Mouse (Mus musculus) hindbrain, embryonic 13.5 days (tissue): ENCODE measurements around the gene Spaca3. TPM values are rescaled to one million over a fixed set of nuclear protein-coding genes. Genes with fewer than 3 reads are reported as not detected.

Experiments
- ATAC-seq: fragments of 200-750 bp; cut with Nextera tagmentation; 2 replicates; pipeline ENCODE4 v1.8.0; 2017; ENCODE audit warnings: moderate TSS enrichment; ENCODE audit not compliant: low FRiP score
- H3K27ac ChIP-seq: fragments of 300-500 bp; sonication (generic); 2 replicates; pipeline ENCODE4 v1.5.1; 2015; ENCODE audit warnings: inconsistent platforms, mild to moderate bottlenecking, moderate library complexity
- H3K27me3 ChIP-seq: fragments of 300-500 bp; sonication (generic); 2 replicates; pipeline ENCODE4 v1.6.1; 2015; ENCODE audit warnings: mild to moderate bottlenecking, inconsistent platforms
- H3K36me3 ChIP-seq: fragments of 300-500 bp; sonication (generic); 2 replicates; pipeline ENCODE4 v1.6.1; 2015; ENCODE audit warnings: mild to moderate bottlenecking, inconsistent platforms
- H3K4me1 ChIP-seq: fragments of 300-500 bp; sonication (generic); replicated peaks from 2 replicates; pipeline ENCODE4 v1.6.1; 2015; ENCODE audit warnings: inconsistent platforms
- H3K4me2 ChIP-seq: fragments of 300-500 bp; sonication (generic); 2 replicates; pipeline ENCODE4 v1.6.1; 2015; ENCODE audit warnings: inconsistent platforms, mild to moderate bottlenecking, moderate library complexity
- H3K4me3 ChIP-seq: fragments of 300-500 bp; sonication (generic); 2 replicates; pipeline ENCODE4 v1.5.1; 2015; ENCODE audit warnings: mild to moderate bottlenecking, inconsistent platforms
- H3K9ac ChIP-seq: fragments of 300-500 bp; sonication (generic); 2 replicates; pipeline ENCODE4 v1.6.1; 2015; ENCODE audit warnings: mild to moderate bottlenecking, inconsistent platforms
- H3K9me3 ChIP-seq: fragments of 300-500 bp; sonication (generic); 2 replicates; pipeline ENCODE4 v1.6.1; 2016; ENCODE audit warnings: inconsistent platforms
- WGBS: fragments of 180-500 bp; shearing (Covaris S2); methylation state at CpG from one replicate; pipeline ENCODE4 v1.1.7; 2015; 5-methylcytosine and 5-hydroxymethylcytosine counted together
- polyA plus RNA-seq: library from polyadenylated mRNA; unstranded; fragments of >200 nt; fragmentation: Nextera tagmentation; extraction: Ambion mirVana; gene quantifications from 2 replicates; pipeline ENCODE4 v1.2.1, GENCODE M21; 2015

Gene Spaca3
- polyA plus RNA-seq, 1 experiment from 2014 or later = not detected

- no peak overlapping the region for H3K9ac ChIP-seq
- no peaks in the 10 kb centered on the region for H3K4me1 ChIP-seq
- no peaks in the 10 kb centered on the region for H3K9me3 ChIP-seq
- H3K27me3 ChIP-seq = no peaks in the 10 kb centered on the region
- H3K4me3 ChIP-seq = no peak overlapping the region
- no peak for ATAC-seq
- H3K27ac ChIP-seq = no peak overlapping the region
- H3K36me3 ChIP-seq = no peaks in the 10 kb centered on the region
- 69% methylated on average over 1 of the region's 1 CpGs for WGBS
- H3K4me2 ChIP-seq = no peak overlapping the region
Measured at GRCm38 (mm10) chr11:80838724-80839123, 19.4 kb upstream of the Spaca3 start.

GRCm38 (mm10) chr11:80843435-80843834 is 14.7 kb upstream of the Spaca3 start:
- H3K4me2 ChIP-seq = no peak overlapping the region
- no peaks in the 10 kb centered on the region for H3K36me3 ChIP-seq
- H3K9me3 ChIP-seq = no peaks in the 10 kb centered on the region
- 87% methylated on average over 2 of the region's 2 CpGs for WGBS
- no peaks in the 10 kb centered on the region for H3K27me3 ChIP-seq
- no peak for ATAC-seq
- H3K4me1 ChIP-seq = no peaks in the 10 kb centered on the region
- H3K4me3 ChIP-seq = no peak overlapping the region
- H3K27ac ChIP-seq = no peak overlapping the region
- no peak overlapping the region for H3K9ac ChIP-seq

- Histone ChIP-seq H3K9me3 (no peaks in the 10 kb centered on the region), H3K27ac (no peak overlapping the region), H3K4me2 (no peak overlapping the region), H3K36me3 (no peaks in the 10 kb centered on the region), H3K4me3 (no peak overlapping the region), H3K27me3 (no peaks in the 10 kb centered on the region), H3K4me1 (no peaks in the 10 kb centered on the region), H3K9ac (no peak overlapping the region)
- ATAC-seq = no peak
- WGBS = 63% methylated on average over 7 of the region's 7 CpGs
Measured at GRCm38 (mm10) chr11:80845486-80845885, 12.7 kb upstream of the Spaca3 start.

- H3K4me1 ChIP-seq = no peaks in the 10 kb centered on the region
- no peaks in the 10 kb centered on the region for H3K9me3 ChIP-seq
- ATAC-seq = no peak
- no peak overlapping the region for H3K27ac ChIP-seq
- no peak overlapping the region for H3K9ac ChIP-seq
- WGBS = 58% methylated on average over 3 of the region's 3 CpGs
- H3K36me3 ChIP-seq = no peaks in the 10 kb centered on the region
- no peak overlapping the region for H3K4me2 ChIP-seq
- H3K4me3 ChIP-seq = no peak overlapping the region
- H3K27me3 ChIP-seq = no peaks in the 10 kb centered on the region
Measured at GRCm38 (mm10) chr11:80846115-80846514, 12.1 kb upstream of the Spaca3 start.

- H3K4me1 ChIP-seq = peaks cover 7% of the 10 kb centered on the region
- no peaks in the 10 kb centered on the region for H3K9me3 ChIP-seq
- WGBS = 40% methylated on average over 5 of the region's 5 CpGs
- H3K36me3 ChIP-seq = no peaks in the 10 kb centered on the region
- no peak for ATAC-seq
- no peaks in the 10 kb centered on the region for H3K27me3 ChIP-seq
- no peak overlapping the region for H3K4me3 ChIP-seq
- H3K4me2 ChIP-seq = no peak overlapping the region
- no peak overlapping the region for H3K27ac ChIP-seq
- H3K9ac ChIP-seq = no peak overlapping the region
Measured at GRCm38 (mm10) chr11:80848131-80848530, 10.0 kb upstream of the Spaca3 start.

GRCm38 (mm10) chr11:80851859-80852258 is 6.3 kb upstream of the Spaca3 start:
- H3K4me2 ChIP-seq = no peak overlapping the region
- H3K27me3 ChIP-seq = no peaks in the 10 kb centered on the region
- no peaks in the 10 kb centered on the region for H3K9me3 ChIP-seq
- H3K4me1 ChIP-seq = peaks cover 11% of the 10 kb centered on the region
- no peak overlapping the region for H3K9ac ChIP-seq
- 51% methylated on average over 5 of the region's 5 CpGs for WGBS
- ATAC-seq = no peak
- no peak overlapping the region for H3K27ac ChIP-seq
- H3K4me3 ChIP-seq = no peak overlapping the region
- no peaks in the 10 kb centered on the region for H3K36me3 ChIP-seq

GRCm38 (mm10) chr11:80853014-80853413 is 5.2 kb upstream of the Spaca3 start:
- Histone ChIP-seq H3K9ac (no peak overlapping the region), H3K27me3 (no peaks in the 10 kb centered on the region), H3K4me2 (no peak overlapping the region), H3K36me3 (no peaks in the 10 kb centered on the region), H3K4me3 (no peak overlapping the region), H3K27ac (no peak overlapping the region), H3K4me1 (peaks cover 11% of the 10 kb centered on the region), H3K9me3 (no peaks in the 10 kb centered on the region)
- ATAC-seq = no peak
- WGBS = 58% methylated on average over 3 of the region's 3 CpGs

GRCm38 (mm10) chr11:80854430-80854829 is 3.7 kb upstream of the Spaca3 start:
- Histone ChIP-seq H3K27ac (no peak overlapping the region), H3K4me2 (no peak overlapping the region), H3K4me1 (peaks cover 11% of the 10 kb centered on the region), H3K4me3 (no peak overlapping the region), H3K27me3 (no peaks in the 10 kb centered on the region), H3K9me3 (no peaks in the 10 kb centered on the region), H3K36me3 (no peaks in the 10 kb centered on the region), H3K9ac (no peak overlapping the region)
- WGBS = 89% methylated on average over 11 of the region's 11 CpGs
- ATAC-seq = no peak

- 70% methylated on average over 7 of the region's 7 CpGs for WGBS
- no peak for ATAC-seq
Measured at GRCm38 (mm10) chr11:80854908-80855307, 3.3 kb upstream of the Spaca3 start.

GRCm38 (mm10) chr11:80856827-80857226 is 1.3 kb upstream of the Spaca3 start:
- Histone ChIP-seq H3K4me3 (no peak overlapping the region), H3K9ac (no peak overlapping the region), H3K9me3 (no peaks in the 10 kb centered on the region), H3K4me2 (no peak overlapping the region), H3K36me3 (no peaks in the 10 kb centered on the region), H3K4me1 (peaks cover 11% of the 10 kb centered on the region), H3K27ac (no peak overlapping the region), H3K27me3 (no peaks in the 10 kb centered on the region)
- 86% methylated on average over 2 of the region's 2 CpGs for WGBS
- ATAC-seq = no peak

More at GRCm38 (mm10) chr11:80854908-80855307, 3.3 kb upstream of the Spaca3 start:
- no peaks in the 10 kb centered on the region for H3K36me3 ChIP-seq
- no peak overlapping the region for H3K27ac ChIP-seq
- no peak overlapping the region for H3K4me3 ChIP-seq
- no peak overlapping the region for H3K4me2 ChIP-seq
- no peaks in the 10 kb centered on the region for H3K9me3 ChIP-seq
- no peak overlapping the region for H3K9ac ChIP-seq
- peaks cover 11% of the 10 kb centered on the region for H3K4me1 ChIP-seq
- no peaks in the 10 kb centered on the region for H3K27me3 ChIP-seq

- Histone ChIP-seq H3K4me1 (no peaks in the 10 kb centered on the region), H3K4me2 (no peak overlapping the region), H3K9ac (no peak overlapping the region), H3K27me3 (no peaks in the 10 kb centered on the region), H3K27ac (no peak overlapping the region), H3K4me3 (no peak overlapping the region), H3K9me3 (no peaks in the 10 kb centered on the region), H3K36me3 (no peaks in the 10 kb centered on the region)
- WGBS = 95% methylated on average over 7 of the region's 7 CpGs
- ATAC-seq = no peak
Measured at GRCm38 (mm10) chr11:80862941-80863340, 4.8 kb downstream of the Spaca3 start.

- ATAC-seq = no peak
- Histone ChIP-seq H3K27me3 (no peaks in the 10 kb centered on the region), H3K9me3 (no peaks in the 10 kb centered on the region), H3K9ac (no peak overlapping the region), H3K4me3 (no peak overlapping the region), H3K36me3 (no peaks in the 10 kb centered on the region), H3K4me1 (no peaks in the 10 kb centered on the region), H3K4me2 (no peak overlapping the region), H3K27ac (no peak overlapping the region)
- 98% methylated on average over 1 of the region's 1 CpGs for WGBS
Measured at GRCm38 (mm10) chr11:80868039-80868438, 9.9 kb downstream of the Spaca3 start.

GRCm38 (mm10) chr11:80872509-80873474 is 14.6 kb downstream of the Spaca3 start:
- peaks cover 8% of the 10 kb centered on the region; the same call in 1 of the 2 replicates for H3K4me1 ChIP-seq
- H3K4me2 ChIP-seq = no peak overlapping the region
- WGBS = 66% methylated on average over 17 of the region's 17 CpGs
- no peaks in the 10 kb centered on the region for H3K36me3 ChIP-seq
- H3K9ac ChIP-seq = no peak overlapping the region
- H3K9me3 ChIP-seq = no peaks in the 10 kb centered on the region
- H3K27me3 ChIP-seq = no peaks in the 10 kb centered on the region
- H3K27ac ChIP-seq = no peak overlapping the region
- H3K4me3 ChIP-seq = no peak overlapping the region
- ATAC-seq = no peak
